Mouse (Mus musculus): ENCODE measurements around the gene Calcoco1. TPM values are rescaled to one million over a fixed set of nuclear protein-coding genes. Genes with fewer than 3 reads are reported as not detected.

Calcoco1 gene
- total and polyA plus RNA-seq, 2 experiments from 2014 or later = 30.3 to 32.4 TPM

GRCm38 (mm10) chr15:102698193-102698592 lies 23.8 kb downstream of the Calcoco1 start:
- peak; percentile 82 for DNase-seq (ENCODE audit: low spot score)
- Histone ChIP-seq H3K36me3 (ENCODE audit: insufficient read depth, low read length) (no peaks in the 10 kb centered on the region), H3K4me1 (ENCODE audit: insufficient read depth, low read length) (no peaks in the 10 kb centered on the region), H3K4me3 (ENCODE audit: low read length) (no peak overlapping the region), H3K4me2 (ENCODE audit: low read depth, low read length) (no peak overlapping the region), H3K27me3 (ENCODE audit: insufficient read depth, low read length) (peaks cover 33% of the 10 kb centered on the region), H3K9me3 (ENCODE audit: low read length) (no peaks in the 10 kb centered on the region), H3K27ac (no peak overlapping the region), H3K9ac (replicated peaks; ENCODE audit: low read length) (no peak overlapping the region)
- 2% methylated on average over 11 of the region's 11 CpGs for WGBS
- peak; percentile 46; the same call in 1 of the 2 replicates for ATAC-seq
- peak; percentile 95 for TF ChIP-seq CTCF (IDR thresholded peaks at IDR 0.05; ENCODE audit: low read depth)

DNA sequence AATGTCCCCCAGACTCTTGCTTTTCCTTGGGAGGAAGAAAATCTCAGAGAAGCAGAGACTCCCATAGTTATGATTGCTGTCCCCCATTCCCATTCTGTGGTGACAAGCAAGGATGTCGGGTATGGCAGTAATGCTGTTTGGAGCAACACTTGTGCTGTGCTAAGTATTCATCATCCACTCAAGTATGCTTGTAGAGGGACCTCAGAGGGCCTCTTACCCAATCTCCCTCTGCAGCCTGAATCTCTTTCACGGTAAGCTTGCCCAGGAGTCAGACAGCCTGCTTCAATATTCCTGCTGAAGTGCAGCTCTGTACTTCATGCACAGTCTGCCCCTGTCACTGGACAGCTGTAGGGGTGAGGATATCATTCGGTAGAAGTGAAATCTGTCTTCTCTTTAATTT lies 25.1 kb downstream of the Calcoco1 start:
- WGBS = 42% methylated on average over 3 of the region's 3 CpGs
- Histone ChIP-seq H3K27me3 (ENCODE audit: insufficient read depth, low read length) (peaks cover 33% of the 10 kb centered on the region), H3K4me3 (ENCODE audit: low read length) (no peak overlapping the region), H3K36me3 (ENCODE audit: insufficient read depth, low read length) (no peaks in the 10 kb centered on the region), H3K9me3 (ENCODE audit: low read length) (no peaks in the 10 kb centered on the region), H3K27ac (no peak overlapping the region), H3K9ac (replicated peaks; ENCODE audit: low read length) (no peak overlapping the region), H3K4me1 (ENCODE audit: insufficient read depth, low read length) (0 out of 2 replicates have a peak, but pooled peaks cover 4% of the 10 kb centered on the region), H3K4me2 (ENCODE audit: low read depth, low read length) (no peak overlapping the region)
- no peak for TF ChIP-seq CTCF (IDR thresholded peaks at IDR 0.05; ENCODE audit: low read depth)
- DNase-seq (ENCODE audit: low spot score) (no peak), ATAC-seq (no peak)

GRCm38 (mm10) chr15:102693600-102693999 lies 28.4 kb downstream of the Calcoco1 start:
- peak overlapping the region; percentile 81 for H3K4me2 ChIP-seq (ENCODE audit: low read depth, low read length)
- peaks cover 37% of the 10 kb centered on the region for H3K27me3 ChIP-seq (ENCODE audit: insufficient read depth, low read length)
- H3K4me1 ChIP-seq (ENCODE audit: insufficient read depth, low read length) = 0 out of 2 replicates have a peak, but pooled peaks cover 6% of the 10 kb centered on the region
- WGBS = 0% methylated on average over 11 of the region's 11 CpGs
- H3K4me3 ChIP-seq (ENCODE audit: low read length) = peak overlapping the region; percentile 49
- no peak for TF ChIP-seq CTCF (IDR thresholded peaks at IDR 0.05; ENCODE audit: low read depth)
- ATAC-seq (peak; percentile 78), DNase-seq (ENCODE audit: low spot score) (peak; percentile 97)
- H3K9ac ChIP-seq (replicated peaks; ENCODE audit: low read length) = peak overlapping the region; percentile 65; the same call in 1 of the 2 replicates
- no peaks in the 10 kb centered on the region for H3K9me3 ChIP-seq (ENCODE audit: low read length)
- peak overlapping the region; percentile 89 for H3K27ac ChIP-seq
- no peaks in the 10 kb centered on the region for H3K36me3 ChIP-seq (ENCODE audit: insufficient read depth, low read length)

GRCm38 (mm10) chr15:102692991-102693411 lies 29.0 kb downstream of the Calcoco1 start:
- Histone ChIP-seq H3K9ac (replicated peaks; ENCODE audit: low read length) (peak overlapping the region; percentile 65), H3K4me2 (ENCODE audit: low read depth, low read length) (peak overlapping the region; percentile 81), H3K4me3 (ENCODE audit: low read length) (peak overlapping the region; percentile 49), H3K4me1 (ENCODE audit: insufficient read depth, low read length) (0 out of 2 replicates have a peak, but pooled peaks cover 6% of the 10 kb centered on the region), H3K27ac (peak overlapping the region; percentile 89), H3K36me3 (ENCODE audit: insufficient read depth, low read length) (no peaks in the 10 kb centered on the region), H3K9me3 (ENCODE audit: low read length) (no peaks in the 10 kb centered on the region), H3K27me3 (ENCODE audit: insufficient read depth, low read length) (peaks cover 36% of the 10 kb centered on the region)
- DNase-seq (ENCODE audit: low spot score) (peak; percentile 86), ATAC-seq (peak; percentile 84)
- peak; percentile 65 for TF ChIP-seq CTCF (IDR thresholded peaks at IDR 0.05; ENCODE audit: low read depth)
- under 1% methylated on average over 32 of the region's 32 CpGs for WGBS

DNA sequence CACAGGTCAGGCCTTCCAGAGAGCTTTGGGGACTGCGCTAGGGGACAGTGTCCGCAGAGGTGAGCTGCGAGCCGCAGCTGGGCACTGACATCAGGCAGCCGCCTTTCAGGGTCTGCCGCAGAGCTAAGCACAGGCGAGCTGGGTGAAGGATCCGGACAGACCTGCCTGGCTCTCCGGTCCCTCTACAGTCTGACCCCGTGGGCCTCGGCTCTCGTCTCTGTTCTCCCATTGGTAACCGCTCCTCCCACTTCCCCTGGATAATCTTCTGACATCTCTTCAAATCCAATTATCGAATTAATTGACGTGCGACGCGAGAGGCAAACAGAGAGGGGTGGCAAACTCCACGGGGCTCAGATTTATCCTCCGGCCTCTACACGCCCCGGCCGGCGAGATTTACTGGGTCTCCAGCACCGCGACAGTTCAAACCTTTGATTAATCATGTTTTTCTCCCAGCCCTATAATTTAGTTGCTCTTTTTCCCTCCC lies 29.6 kb downstream of the Calcoco1 start:
- ATAC-seq (peak; percentile 41; the same call in 1 of the 2 replicates), DNase-seq (ENCODE audit: low spot score) (peak; percentile 58)
- Histone ChIP-seq H3K9ac (replicated peaks; ENCODE audit: low read length) (peak overlapping the region; percentile 65), H3K36me3 (ENCODE audit: insufficient read depth, low read length) (no peaks in the 10 kb centered on the region), H3K27me3 (ENCODE audit: insufficient read depth, low read length) (peaks cover 29% of the 10 kb centered on the region), H3K9me3 (ENCODE audit: low read length) (no peaks in the 10 kb centered on the region), H3K4me2 (ENCODE audit: low read depth, low read length) (peak overlapping the region; percentile 81), H3K4me3 (ENCODE audit: low read length) (peak overlapping the region; percentile 49), H3K27ac (peak overlapping the region; percentile 89), H3K4me1 (ENCODE audit: insufficient read depth, low read length) (0 out of 2 replicates have a peak, but pooled peaks cover 6% of the 10 kb centered on the region)
- no peak for TF ChIP-seq CTCF (IDR thresholded peaks at IDR 0.05; ENCODE audit: low read depth)
- 2% methylated on average over 26 of the region's 26 CpGs for WGBS

DNA sequence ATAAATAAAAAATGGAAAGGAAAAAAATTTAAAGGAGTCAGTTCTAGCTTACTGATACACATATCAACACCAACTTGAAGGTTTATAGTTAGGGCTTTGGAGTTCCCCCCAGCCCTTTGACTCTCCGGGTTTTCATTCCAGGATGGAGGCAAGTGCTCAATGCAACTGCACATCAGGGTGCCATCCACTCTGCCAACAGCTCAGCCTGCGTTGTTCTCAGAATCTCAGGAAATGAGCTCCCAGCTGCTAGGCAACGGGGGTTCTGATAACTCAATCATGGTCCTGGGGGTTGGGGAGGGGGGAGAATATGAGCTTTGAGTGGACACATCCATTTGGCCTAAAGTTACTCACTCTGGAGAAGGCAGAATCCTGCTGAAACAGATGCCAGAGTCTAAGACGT lies 36.2 kb downstream of the Calcoco1 start:
- 0 out of 2 replicates have a peak, but pooled peaks cover 7% of the 10 kb centered on the region for H3K27me3 ChIP-seq (ENCODE audit: insufficient read depth, low read length)
- 6% methylated on average over 4 of the region's 4 CpGs for WGBS
- DNase-seq (ENCODE audit: low spot score) (peak; percentile 72), ATAC-seq (peak; percentile 64)
- no peaks in the 10 kb centered on the region for H3K9me3 ChIP-seq (ENCODE audit: low read length)
- H3K4me2 ChIP-seq (ENCODE audit: low read depth, low read length) = no peak overlapping the region
- no peak overlapping the region for H3K9ac ChIP-seq (replicated peaks; ENCODE audit: low read length)
- H3K4me3 ChIP-seq (ENCODE audit: low read length) = no peak overlapping the region
- no peak overlapping the region for H3K27ac ChIP-seq
- TF ChIP-seq CTCF (IDR thresholded peaks at IDR 0.05; ENCODE audit: low read depth) = no peak
- 0 out of 2 replicates have a peak, but pooled peaks cover 3% of the 10 kb centered on the region for H3K4me1 ChIP-seq (ENCODE audit: insufficient read depth, low read length)
- H3K36me3 ChIP-seq (ENCODE audit: insufficient read depth, low read length) = no peaks in the 10 kb centered on the region

GRCm38 (mm10) chr15:102683670-102684069 lies 38.3 kb downstream of the Calcoco1 start:
- no peak for ATAC-seq
- TF ChIP-seq CTCF (IDR thresholded peaks at IDR 0.05; ENCODE audit: low read depth) = peak; percentile 69

More at GRCm38 (mm10) chr15:102683670-102684069, 38.3 kb downstream of the Calcoco1 start:
- Histone ChIP-seq H3K4me1 (ENCODE audit: insufficient read depth, low read length) (0 out of 2 replicates have a peak, but pooled peaks cover 3% of the 10 kb centered on the region), H3K9me3 (ENCODE audit: low read length) (no peaks in the 10 kb centered on the region), H3K4me2 (ENCODE audit: low read depth, low read length) (no peak overlapping the region), H3K9ac (replicated peaks; ENCODE audit: low read length) (no peak overlapping the region), H3K36me3 (ENCODE audit: insufficient read depth, low read length) (no peaks in the 10 kb centered on the region), H3K4me3 (ENCODE audit: low read length) (no peak overlapping the region), H3K27me3 (ENCODE audit: insufficient read depth, low read length) (0 out of 2 replicates have a peak, but pooled peaks cover 2% of the 10 kb centered on the region), H3K27ac (no peak overlapping the region)
- peak; percentile 59 for DNase-seq (ENCODE audit: low spot score)
- 17% methylated on average over 1 of the region's 1 CpGs for WGBS

Measured in hindbrain, postnatal 0 days (tissue).